Mouse (Mus musculus): ENCODE measurements around the gene Dnah14. TPM values are rescaled to one million over a fixed set of nuclear protein-coding genes. Genes with fewer than 3 reads are reported as not detected.

Gene Dnah14
- polyA plus RNA-seq, 1 experiment from 2014 or later = 2.4 TPM

GRCm38 (mm10) chr1:181615866-181616491 is 39.6 kb downstream of the Dnah14 start:
- H3K4me3 ChIP-seq (replicated peaks) = no peak overlapping the region
- H3K9ac ChIP-seq = no peak overlapping the region
- no peaks in the 10 kb centered on the region for H3K27me3 ChIP-seq
- WGBS (ENCODE audit: insufficient replicate concordance) = 38% methylated on average over 11 of the region's 11 CpGs
- H3K27ac ChIP-seq (replicated peaks) = no peak overlapping the region
- H3K4me2 ChIP-seq = no peak overlapping the region
- no peak for ATAC-seq (ENCODE audit: insufficient read depth)
- H3K36me3 ChIP-seq (replicated peaks) = no peaks in the 10 kb centered on the region
- no peaks in the 10 kb centered on the region for H3K4me1 ChIP-seq (replicated peaks)
- no peaks in the 10 kb centered on the region for H3K9me3 ChIP-seq (replicated peaks)

- no peak for ATAC-seq (ENCODE audit: insufficient read depth)
- WGBS (ENCODE audit: insufficient replicate concordance) = 40% methylated on average over 5 of the region's 5 CpGs
- H3K9me3 ChIP-seq (replicated peaks) = no peaks in the 10 kb centered on the region
- no peak overlapping the region for H3K9ac ChIP-seq
- no peaks in the 10 kb centered on the region for H3K4me1 ChIP-seq (replicated peaks)
- no peaks in the 10 kb centered on the region for H3K27me3 ChIP-seq
- H3K4me2 ChIP-seq = no peak overlapping the region
- H3K36me3 ChIP-seq (replicated peaks) = no peaks in the 10 kb centered on the region
- H3K4me3 ChIP-seq (replicated peaks) = no peak overlapping the region
- H3K27ac ChIP-seq (replicated peaks) = no peak overlapping the region
These were observed 41.0 kb downstream of the Dnah14 start for GRCm38 (mm10) chr1:181617332-181617731.

DNA sequence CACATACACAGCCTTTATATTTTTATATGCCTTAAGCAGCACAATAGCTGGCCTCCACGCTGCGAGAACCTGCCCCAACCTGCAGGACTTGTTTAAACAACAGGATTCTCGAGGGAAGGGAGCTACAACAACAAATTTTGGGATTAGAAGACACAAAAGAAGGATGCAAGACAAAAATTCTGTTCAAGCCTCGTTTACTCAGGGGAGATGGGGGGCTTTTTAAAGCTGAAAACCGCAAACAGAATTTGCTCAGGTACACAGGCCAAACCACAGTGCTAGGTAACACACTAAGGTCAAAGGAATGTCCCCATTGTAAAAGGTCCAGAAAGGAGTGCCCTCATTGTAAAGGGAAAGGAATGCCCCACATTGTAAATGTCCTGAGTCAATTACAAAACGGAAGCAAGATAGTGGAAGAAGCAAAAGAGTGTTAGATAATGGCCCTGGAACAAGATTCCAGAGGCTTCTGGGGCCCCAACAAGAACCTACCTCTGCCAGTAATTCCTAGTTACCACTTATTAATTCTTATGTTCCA is 46.9 kb downstream of the Dnah14 start:
- H3K27ac ChIP-seq (replicated peaks) = no peak overlapping the region
- H3K27me3 ChIP-seq = no peaks in the 10 kb centered on the region
- no peak overlapping the region for H3K4me3 ChIP-seq (replicated peaks)
- no peaks in the 10 kb centered on the region for H3K36me3 ChIP-seq (replicated peaks)
- H3K4me1 ChIP-seq (replicated peaks) = no peaks in the 10 kb centered on the region
- ATAC-seq (ENCODE audit: insufficient read depth) = no peak
- whole genome bisulfite sequencing (ENCODE audit: insufficient replicate concordance) = 51% methylated on average over 6 of the region's 6 CpGs
- no peak overlapping the region for H3K9ac ChIP-seq
- no peak overlapping the region for H3K4me2 ChIP-seq
- no peaks in the 10 kb centered on the region for H3K9me3 ChIP-seq (replicated peaks)

GRCm38 (mm10) chr1:181624876-181625275 is 48.5 kb downstream of the Dnah14 start:
- Histone ChIP-seq H3K4me1 (replicated peaks) (no peaks in the 10 kb centered on the region), H3K4me2 (no peak overlapping the region), H3K27me3 (no peaks in the 10 kb centered on the region), H3K36me3 (replicated peaks) (no peaks in the 10 kb centered on the region), H3K4me3 (replicated peaks) (no peak overlapping the region), H3K9me3 (replicated peaks) (no peaks in the 10 kb centered on the region), H3K27ac (replicated peaks) (no peak overlapping the region), H3K9ac (no peak overlapping the region)
- 61% methylated on average over 8 of the region's 8 CpGs for WGBS (ENCODE audit: insufficient replicate concordance)
- no peak for ATAC-seq (ENCODE audit: insufficient read depth)

DNA sequence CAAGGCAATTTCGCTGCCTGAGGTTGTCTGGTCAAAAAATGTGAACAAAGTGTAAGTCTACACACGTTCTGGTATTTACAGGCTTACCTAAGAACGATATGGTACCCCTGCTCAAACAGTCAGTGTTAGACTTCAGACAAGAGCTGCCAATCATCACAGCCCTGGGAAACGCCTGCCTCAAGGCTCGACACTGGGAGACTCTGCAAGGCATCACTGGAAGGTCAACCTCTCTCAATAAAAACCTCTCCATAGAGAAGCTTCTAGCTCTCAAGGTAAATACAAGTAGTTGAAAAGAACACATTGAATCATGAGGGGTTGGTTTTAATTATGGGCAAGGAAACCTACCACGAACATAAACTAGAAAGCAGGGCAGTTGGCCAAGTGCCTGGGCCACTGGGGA is 51.9 kb downstream of the Dnah14 start:
- no peak for ATAC-seq (ENCODE audit: insufficient read depth)
- no peak overlapping the region for H3K27ac ChIP-seq (replicated peaks)
- no peak overlapping the region for H3K9ac ChIP-seq
- H3K36me3 ChIP-seq (replicated peaks) = no peaks in the 10 kb centered on the region
- H3K4me2 ChIP-seq = no peak overlapping the region
- no peaks in the 10 kb centered on the region for H3K9me3 ChIP-seq (replicated peaks)
- H3K4me3 ChIP-seq (replicated peaks) = no peak overlapping the region
- no peaks in the 10 kb centered on the region for H3K27me3 ChIP-seq
- H3K4me1 ChIP-seq (replicated peaks) = no peaks in the 10 kb centered on the region
- WGBS (ENCODE audit: insufficient replicate concordance) = 56% methylated on average over 6 of the region's 6 CpGs

GRCm38 (mm10) chr1:181631371-181631770 is 55.0 kb downstream of the Dnah14 start:
- 66% methylated on average over 4 of the region's 4 CpGs for WGBS (ENCODE audit: insufficient replicate concordance)
- H3K4me1 ChIP-seq (replicated peaks) = no peaks in the 10 kb centered on the region
- H3K27me3 ChIP-seq = no peaks in the 10 kb centered on the region
- no peaks in the 10 kb centered on the region for H3K9me3 ChIP-seq (replicated peaks)
- H3K4me2 ChIP-seq = no peak overlapping the region
- no peaks in the 10 kb centered on the region for H3K36me3 ChIP-seq (replicated peaks)
- no peak for ATAC-seq (ENCODE audit: insufficient read depth)
- no peak overlapping the region for H3K27ac ChIP-seq (replicated peaks)
- no peak overlapping the region for H3K9ac ChIP-seq
- H3K4me3 ChIP-seq (replicated peaks) = no peak overlapping the region

DNA sequence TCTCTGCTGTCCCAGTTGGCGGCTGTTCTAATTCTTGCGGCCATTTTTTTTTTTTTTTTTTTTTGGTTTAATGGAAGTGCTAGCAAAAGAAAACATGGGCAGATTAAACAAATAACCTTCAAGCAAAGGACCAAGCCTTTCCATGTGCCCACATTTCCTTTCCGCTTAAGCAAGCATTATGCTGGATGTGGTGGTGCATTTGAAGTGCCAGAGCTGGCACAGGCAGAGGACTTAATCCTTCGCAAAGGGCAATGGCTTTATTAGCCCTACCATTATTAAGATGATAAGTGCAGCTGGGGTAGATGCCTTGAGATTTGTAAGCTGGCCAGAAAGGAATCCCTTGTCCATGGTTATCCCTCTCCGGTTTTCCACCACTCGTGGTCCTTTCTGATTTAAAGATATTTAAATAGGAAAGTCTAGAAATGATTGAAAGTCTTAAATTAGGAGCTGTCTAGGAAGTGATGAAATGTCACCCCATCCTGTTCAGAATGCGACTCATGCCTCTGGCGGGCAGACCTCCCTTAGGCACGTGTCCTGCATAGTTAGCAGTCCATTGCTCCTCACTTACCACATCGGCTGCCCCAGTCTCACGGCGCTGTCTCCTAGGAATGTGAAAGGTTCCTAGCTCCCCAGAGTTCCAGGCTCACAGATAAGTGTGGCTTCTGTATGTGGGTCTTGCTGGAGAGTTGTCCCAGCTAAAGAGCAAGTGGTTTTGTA is 61.8 kb downstream of the Dnah14 start:
- Histone ChIP-seq H3K4me1 (replicated peaks) (no peaks in the 10 kb centered on the region), H3K4me3 (replicated peaks) (no peak overlapping the region), H3K9me3 (replicated peaks) (no peaks in the 10 kb centered on the region), H3K27me3 (no peaks in the 10 kb centered on the region), H3K27ac (replicated peaks) (no peak overlapping the region), H3K36me3 (replicated peaks) (no peaks in the 10 kb centered on the region), H3K4me2 (no peak overlapping the region), H3K9ac (no peak overlapping the region)
- no peak for ATAC-seq (ENCODE audit: insufficient read depth)
- 67% methylated on average over 12 of the region's 12 CpGs for WGBS (ENCODE audit: insufficient replicate concordance)

DNA sequence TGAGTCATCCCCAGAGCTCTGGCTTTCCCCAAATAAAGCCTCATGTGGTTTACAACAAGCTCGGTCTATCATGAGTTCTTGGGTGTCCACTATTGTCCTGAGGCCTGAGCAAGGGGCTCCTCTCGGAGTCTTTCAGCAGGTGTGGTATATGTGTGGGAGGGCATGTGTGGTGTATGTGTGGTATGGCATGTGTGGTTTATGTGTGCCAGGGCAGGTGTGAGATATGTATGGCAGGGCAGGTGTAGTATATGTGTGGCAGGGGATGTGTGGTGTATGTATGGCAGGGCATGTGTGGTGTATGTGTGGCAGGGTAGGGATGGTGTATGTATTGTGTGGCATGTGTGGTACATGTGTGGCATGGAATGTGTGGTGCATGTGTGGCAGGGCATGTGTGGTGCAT is 64.0 kb downstream of the Dnah14 start:
- Histone ChIP-seq H3K4me1 (replicated peaks) (no peaks in the 10 kb centered on the region), H3K27me3 (no peaks in the 10 kb centered on the region), H3K36me3 (replicated peaks) (no peaks in the 10 kb centered on the region), H3K9ac (no peak overlapping the region), H3K4me3 (replicated peaks) (no peak overlapping the region), H3K9me3 (replicated peaks) (no peaks in the 10 kb centered on the region), H3K4me2 (no peak overlapping the region), H3K27ac (replicated peaks) (no peak overlapping the region)
- WGBS (ENCODE audit: insufficient replicate concordance) = 54% methylated on average over 2 of the region's 2 CpGs
- no peak for ATAC-seq (ENCODE audit: insufficient read depth)

GRCm38 (mm10) chr1:181647467-181647866 is 71.1 kb downstream of the Dnah14 start:
- no peak for ATAC-seq (ENCODE audit: insufficient read depth)
- Histone ChIP-seq H3K4me3 (replicated peaks) (no peak overlapping the region), H3K27ac (replicated peaks) (no peak overlapping the region), H3K9me3 (replicated peaks) (no peaks in the 10 kb centered on the region), H3K36me3 (replicated peaks) (no peaks in the 10 kb centered on the region), H3K9ac (no peak overlapping the region), H3K4me2 (no peak overlapping the region), H3K4me1 (replicated peaks) (no peaks in the 10 kb centered on the region), H3K27me3 (no peaks in the 10 kb centered on the region)
- 33% methylated on average over 8 of the region's 8 CpGs for WGBS (ENCODE audit: insufficient replicate concordance)

DNA sequence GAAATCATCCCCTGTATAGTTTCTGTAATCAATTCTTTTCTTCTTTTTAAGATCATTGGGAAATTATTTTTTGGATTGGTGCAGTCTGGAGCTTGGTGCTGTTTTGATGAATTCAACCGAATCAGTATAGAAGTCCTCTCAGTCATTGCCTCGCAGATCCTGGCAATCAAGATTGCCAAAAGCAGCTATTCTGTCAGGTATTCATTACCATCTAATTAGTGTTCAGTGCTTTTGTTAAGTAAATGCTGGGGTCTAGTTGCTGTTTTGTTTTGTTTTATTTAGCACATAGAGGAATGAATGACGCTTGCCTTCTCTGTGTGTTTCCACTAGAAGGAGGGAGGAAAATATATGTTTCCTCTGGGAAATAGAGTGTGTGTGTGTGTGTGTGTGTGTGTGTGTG is 77.1 kb downstream of the Dnah14 start:
- no peaks in the 10 kb centered on the region for H3K27me3 ChIP-seq
- 57% methylated on average over 3 of the region's 3 CpGs for WGBS (ENCODE audit: insufficient replicate concordance)
- no peaks in the 10 kb centered on the region for H3K36me3 ChIP-seq (replicated peaks)
- no peak overlapping the region for H3K4me2 ChIP-seq
- no peak for ATAC-seq (ENCODE audit: insufficient read depth)
- H3K9me3 ChIP-seq (replicated peaks) = no peaks in the 10 kb centered on the region
- no peaks in the 10 kb centered on the region for H3K4me1 ChIP-seq (replicated peaks)
- no peak overlapping the region for H3K9ac ChIP-seq
- H3K27ac ChIP-seq (replicated peaks) = no peak overlapping the region
- no peak overlapping the region for H3K4me3 ChIP-seq (replicated peaks)

- no peaks in the 10 kb centered on the region for H3K4me1 ChIP-seq (replicated peaks)
- H3K27me3 ChIP-seq = no peaks in the 10 kb centered on the region
- H3K4me2 ChIP-seq = no peak overlapping the region
- H3K4me3 ChIP-seq (replicated peaks) = no peak overlapping the region
- 64% methylated on average over 5 of the region's 5 CpGs for WGBS (ENCODE audit: insufficient replicate concordance)
- no peaks in the 10 kb centered on the region for H3K36me3 ChIP-seq (replicated peaks)
- no peak overlapping the region for H3K27ac ChIP-seq (replicated peaks)
- H3K9me3 ChIP-seq (replicated peaks) = no peaks in the 10 kb centered on the region
- no peak overlapping the region for H3K9ac ChIP-seq
- no peak for ATAC-seq (ENCODE audit: insufficient read depth)
These were observed 80.1 kb downstream of the Dnah14 start for GRCm38 (mm10) chr1:181656421-181656820.

All from liver, embryonic 15.5 days (tissue).